Mouse (Mus musculus): ENCODE results near the gene Rapgef2.

DNA sequence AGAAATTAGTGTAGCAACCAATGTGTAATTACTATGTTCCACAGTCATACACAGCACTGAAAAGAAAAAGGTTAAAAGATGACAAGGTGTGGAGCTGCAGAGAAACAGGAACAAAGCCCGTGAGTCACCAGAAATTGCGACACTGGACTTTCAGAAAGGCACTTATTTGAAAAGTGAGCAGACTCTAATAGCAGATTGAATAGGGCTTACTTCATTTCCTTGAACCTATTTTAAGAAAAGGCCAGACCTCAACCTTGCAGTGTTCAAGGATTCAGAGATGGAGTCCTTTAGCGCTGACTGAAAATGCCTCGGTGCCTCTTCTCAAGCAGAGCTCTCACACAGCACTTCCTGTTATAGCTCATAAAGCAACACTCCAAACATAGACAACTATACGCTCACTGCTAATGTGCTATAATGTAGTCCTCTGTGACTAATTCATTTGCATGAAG is 133.3 kb downstream of the Rapgef2 start:
- TF ChIP-seq POLR2A (IDR thresholded peaks at IDR 0.05; ENCODE audit: borderline replicate concordance, control insufficient read depth, low read depth, low read length) = no peak
- TF ChIP-seq CTCF (IDR thresholded peaks at IDR 0.05; ENCODE audit: control insufficient read depth, insufficient read depth, low read length) = no peak
